Mouse (Mus musculus) brain, embryonic 14.5 days (tissue): Measurements from ENCODE around the gene Ccdc69. TPM values are rescaled to one million over a fixed set of nuclear protein-coding genes. Genes with fewer than 3 reads are reported as not detected.
"Not testable (repeated sequence)": the region's sequence is repeated elsewhere in the genome, so short reads cannot be mapped to it uniquely, and the experiment has no call there.

ENCODE experiments used
- DNase-seq: peaks from one replicate; pipeline ENCODE4 v3.0.0-alpha.2; 2011; ENCODE audit warnings: low read depth
- CTCF ChIP-seq: fragments of 200-500 bp; IDR thresholded peaks from 2 replicates; pipeline ENCODE4 v1.5.1; 2012; ENCODE audit warnings: inconsistent platforms, mild to moderate bottlenecking, moderate library complexity, borderline replicate concordance; ENCODE audit not compliant: insufficient read depth, insufficient read length; ENCODE audit errors: extremely low read depth
- POLR2A ChIP-seq: fragments of 200-500 bp; IDR thresholded peaks from 2 replicates; pipeline ENCODE4 v1.6.1; 2012; ENCODE audit warnings: mild to moderate bottlenecking, inconsistent platforms, borderline replicate concordance; ENCODE audit not compliant: poor library complexity, insufficient read depth, insufficient read length, severe bottlenecking; ENCODE audit errors: extremely low read depth
- polyA plus RNA-seq: library from polyadenylated mRNA; depleted of rRNA; stranded (reverse); fragments of >200 nt; gene quantifications from 2 replicates; pipeline ENCODE4 v1.2.3, GENCODE M21; 2012

Ccdc69 gene
- polyA plus RNA-seq, 1 experiment: 0.23 TPM

- TF ChIP-seq POLR2A: no peak
- no peak for TF ChIP-seq CTCF
These were observed 28.7 kb upstream of the Ccdc69 start for GRCm38 (mm10) chr11:55106636-55107035.

DNA sequence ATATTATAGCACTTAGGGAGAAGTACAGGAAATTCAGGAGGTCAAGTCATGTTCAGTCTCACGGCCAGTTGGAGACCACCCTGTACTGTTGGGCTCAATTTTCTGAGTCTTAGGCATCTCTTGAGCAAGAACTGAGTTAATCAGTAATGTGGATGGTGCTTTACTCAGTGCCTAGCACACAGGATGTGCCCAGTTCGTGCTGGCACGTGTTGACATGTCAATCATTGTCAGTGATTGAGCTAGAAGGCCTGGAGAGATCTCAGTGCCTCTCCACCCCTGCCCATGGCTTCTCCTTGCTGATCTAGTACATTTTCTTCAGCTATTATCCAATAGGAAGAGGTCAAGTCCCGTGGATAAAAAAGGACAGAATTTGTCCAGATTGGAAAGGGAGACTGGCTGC, 27.5 kb upstream of the Ccdc69 start:
- TF ChIP-seq CTCF (no peak), POLR2A (no peak)
- no peak for DNase-seq

More at GRCm38 (mm10) chr11:55106636-55107035, 28.7 kb upstream of the Ccdc69 start:
- no peak for DNase-seq

- TF ChIP-seq CTCF (no peak), POLR2A (no peak)
- DNase-seq: peak; percentile 36
These were observed 25.3 kb upstream of the Ccdc69 start for GRCm38 (mm10) chr11:55103229-55103628.

DNA sequence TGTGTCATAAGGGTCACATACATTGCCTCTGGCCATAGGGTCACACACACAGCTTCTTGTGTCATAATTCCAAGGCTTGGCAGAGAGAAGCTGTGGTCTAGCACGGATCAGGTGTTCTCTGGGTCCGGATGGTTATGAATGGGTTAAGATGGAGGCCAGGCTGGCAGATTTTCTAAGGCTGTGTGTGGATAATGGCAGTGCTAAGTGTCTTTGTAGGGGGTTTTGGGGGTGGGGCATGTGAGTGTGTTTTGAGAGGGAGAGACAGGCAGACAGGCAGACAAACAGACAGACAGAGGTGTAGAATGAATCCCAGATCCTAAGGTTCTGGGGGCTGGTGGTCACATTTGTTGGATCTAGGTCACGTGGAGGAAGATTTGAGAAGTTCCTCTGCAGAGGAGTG, 24.1 kb upstream of the Ccdc69 start:
- no peak for DNase-seq
- TF ChIP-seq CTCF (no peak), POLR2A (no peak)

DNA sequence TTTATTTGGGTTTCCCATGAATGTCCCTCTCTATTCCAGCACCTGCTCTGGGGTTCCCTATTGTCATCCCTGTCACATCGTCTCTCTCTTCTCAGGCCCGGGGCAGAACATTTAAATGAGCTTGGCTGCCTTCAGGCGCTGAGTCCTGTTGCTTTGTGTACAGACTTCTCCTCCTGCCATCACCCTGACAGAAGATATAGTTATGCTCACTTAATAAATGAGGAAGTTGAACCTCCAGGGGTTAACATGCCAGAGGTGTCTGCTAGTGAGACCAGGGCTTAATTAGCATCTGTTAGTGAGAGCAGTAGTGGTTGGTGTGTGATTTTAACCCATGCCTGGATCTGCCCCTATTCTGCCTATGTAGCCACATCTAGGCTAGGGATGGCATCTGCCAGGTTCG, 21.9 kb upstream of the Ccdc69 start:
- no peak for TF ChIP-seq POLR2A
- peak; percentile 66 for DNase-seq

GRCm38 (mm10) chr11:55099019-55099771, 21.3 kb upstream of the Ccdc69 start:
- no peak for TF ChIP-seq CTCF
- TF ChIP-seq POLR2A: no peak

DNA sequence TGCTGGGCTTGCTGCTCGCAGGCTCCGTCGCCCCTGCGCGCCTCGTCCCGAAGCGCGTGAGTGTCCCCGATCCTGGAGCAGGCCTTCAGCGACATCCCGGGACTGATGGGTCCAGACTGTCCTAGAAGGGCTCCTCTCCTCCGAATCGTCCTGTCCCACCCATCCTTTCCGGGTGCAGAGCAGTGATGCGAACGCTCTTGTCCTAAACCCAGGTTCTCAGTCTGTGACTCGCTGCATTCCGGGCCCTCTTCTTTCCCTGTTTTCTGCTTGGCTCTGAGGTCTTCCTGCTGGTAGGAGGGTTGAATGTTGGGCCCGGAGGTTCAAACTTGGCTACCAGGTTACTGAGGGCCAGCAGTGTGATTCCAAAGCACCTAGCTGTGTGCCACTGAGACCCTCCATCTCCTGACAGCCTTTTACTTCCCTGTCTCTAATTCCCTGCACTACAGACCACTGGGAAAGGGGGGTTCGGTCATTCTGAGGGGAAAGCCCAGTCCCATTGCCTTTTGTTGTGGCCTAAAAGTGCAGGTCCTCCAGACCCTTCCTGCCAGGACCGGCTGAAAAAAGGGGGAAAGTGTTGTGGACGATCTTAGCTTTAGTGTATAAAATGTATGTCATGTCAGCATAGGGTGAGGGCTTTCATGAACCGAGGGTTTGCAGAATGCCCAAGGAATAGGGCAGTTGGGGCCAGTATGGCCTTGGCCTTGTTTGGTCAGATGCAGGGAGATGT, 20.4 kb upstream of the Ccdc69 start:
- DNase-seq: no peak
- no peak for TF ChIP-seq POLR2A
- TF ChIP-seq CTCF: no peak

More at GRCm38 (mm10) chr11:55099019-55099771, 21.3 kb upstream of the Ccdc69 start:
- no peak for DNase-seq

GRCm38 (mm10) chr11:55097463-55098188, 19.7 kb upstream of the Ccdc69 start, which contains the start of gene Gm2a:
Gene Gm2a, plus strand, starts transcription at chr11:55098115.
- DNase-seq: peak; percentile 99
- TF ChIP-seq CTCF (no peak), POLR2A (peak; percentile 39; the same call in 1 of the 2 replicates)

DNA sequence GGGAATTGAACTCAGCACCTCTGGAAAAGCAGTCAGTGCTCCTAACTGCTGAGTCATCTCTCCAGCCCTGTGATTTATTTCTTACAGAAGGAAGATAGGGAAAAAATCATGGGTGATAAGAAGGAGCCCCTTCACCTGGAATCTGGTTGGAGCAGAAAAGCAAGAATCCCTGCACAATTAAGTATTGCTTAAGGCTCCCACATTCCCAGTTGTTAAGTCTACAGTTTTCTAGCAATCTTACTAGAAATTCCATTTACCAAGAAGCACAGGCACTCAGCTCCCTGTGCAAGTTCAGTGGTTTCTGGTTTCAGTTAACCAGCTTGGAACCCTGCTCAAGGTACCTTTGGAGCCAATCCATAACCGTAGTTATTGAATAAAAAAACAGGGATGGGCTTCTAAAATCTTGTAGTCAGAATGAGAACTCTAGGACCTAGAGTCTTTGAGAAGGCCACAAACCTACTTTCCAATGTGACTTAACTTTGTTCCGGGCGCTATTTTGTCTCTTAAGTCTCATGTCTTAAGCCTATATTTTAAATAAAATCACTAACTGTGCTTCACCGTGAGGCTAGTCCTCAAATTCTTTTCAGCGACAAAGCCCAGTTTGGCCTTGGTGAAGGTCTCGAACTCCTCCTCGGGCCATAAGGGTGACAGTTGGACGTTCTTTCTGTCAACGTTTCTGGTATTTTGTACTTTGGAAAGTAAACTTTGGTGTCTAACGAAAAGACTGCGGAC, 19.0 kb upstream of the Ccdc69 start:
- DNase-seq: no peak
- no peak for TF ChIP-seq POLR2A
- no peak for TF ChIP-seq CTCF

GRCm38 (mm10) chr11:55096296-55096695, 18.4 kb upstream of the Ccdc69 start:
- not testable (repeated sequence) for DNase-seq

DNA sequence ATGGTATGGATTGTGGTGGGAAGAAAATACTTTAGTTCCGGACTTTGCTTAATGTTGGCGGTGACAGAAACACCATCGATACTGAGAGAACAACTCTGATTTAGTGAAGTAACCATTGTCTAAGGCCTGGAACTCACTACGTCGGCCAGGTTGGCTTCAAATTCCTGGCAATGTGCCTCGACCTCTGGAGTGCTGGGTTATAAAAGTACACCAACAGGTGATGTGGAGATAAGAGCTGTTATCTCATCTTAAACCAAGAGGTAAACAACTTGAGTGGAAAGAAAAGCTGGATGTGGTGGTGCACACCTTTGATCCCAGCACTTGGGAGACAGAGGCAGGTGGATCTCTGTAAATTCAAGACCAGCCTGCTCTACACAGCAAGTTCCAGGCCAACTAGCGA, 15.2 kb upstream of the Ccdc69 start:
- no peak for DNase-seq

More for the DNA sequence above, 15.2 kb upstream of the Ccdc69 start:
- TF ChIP-seq POLR2A: no peak
